Mouse (Mus musculus) bone marrow, adult 2 months (tissue): ENCODE measurements around the gene Gnai3. TPM values are rescaled to one million over a fixed set of nuclear protein-coding genes. Genes with fewer than 3 reads are reported as not detected.

Source experiments
- H3K27ac ChIP-seq: fragments of 200-500 bp; 2 replicates; pipeline ENCODE4 v1.5.1; 2012; ENCODE audit warnings: low read depth, mild to moderate bottlenecking, control low read depth, inconsistent platforms, low read length; ENCODE audit not compliant: control insufficient read depth, poor library complexity, insufficient read depth
- H3K4me1 ChIP-seq: fragments of 200-500 bp; 2 replicates; pipeline ENCODE4 v1.6.1; 2011; ENCODE audit warnings: low read length; ENCODE audit not compliant: control insufficient read depth, insufficient read depth
- H3K4me3 ChIP-seq: fragments of 200-500 bp; replicated peaks from 2 replicates; pipeline ENCODE3; 2011; ENCODE audit warnings: mild to moderate bottlenecking, low read depth, low read length, control low read depth; ENCODE audit not compliant: control insufficient read depth
- CTCF ChIP-seq: fragments of 200-500 bp; IDR thresholded peaks from 2 replicates; pipeline ENCODE4 v1.5.1; 2011; ENCODE audit warnings: low read length, control low read depth; ENCODE audit not compliant: control insufficient read depth, insufficient read depth
- POLR2A ChIP-seq: fragments of 200-500 bp; IDR thresholded peaks from 2 replicates; pipeline ENCODE4 v1.6.1; 2011; ENCODE audit warnings: low read depth, mild to moderate bottlenecking, control low read depth, low read length, borderline replicate concordance; ENCODE audit not compliant: control insufficient read depth
- WGBS: fragments of 180-500 bp; shearing (Covaris S2); methylation state at CpG from one replicate; pipeline ENCODE4 v1.1.7; 2018; 5-methylcytosine and 5-hydroxymethylcytosine counted together
- polyA plus RNA-seq: library from polyadenylated mRNA; stranded (reverse); fragments of >200 nt; gene quantifications from 2 replicates; pipeline ENCODE4 v1.2.4, GENCODE M21; 2011; ENCODE audit warnings: low replicate concordance; ENCODE audit not compliant: missing spikeins, insufficient read depth, insufficient read length

Gnai3 gene
- polyA plus RNA-seq, 1 experiment: 27.5 TPM

DNA sequence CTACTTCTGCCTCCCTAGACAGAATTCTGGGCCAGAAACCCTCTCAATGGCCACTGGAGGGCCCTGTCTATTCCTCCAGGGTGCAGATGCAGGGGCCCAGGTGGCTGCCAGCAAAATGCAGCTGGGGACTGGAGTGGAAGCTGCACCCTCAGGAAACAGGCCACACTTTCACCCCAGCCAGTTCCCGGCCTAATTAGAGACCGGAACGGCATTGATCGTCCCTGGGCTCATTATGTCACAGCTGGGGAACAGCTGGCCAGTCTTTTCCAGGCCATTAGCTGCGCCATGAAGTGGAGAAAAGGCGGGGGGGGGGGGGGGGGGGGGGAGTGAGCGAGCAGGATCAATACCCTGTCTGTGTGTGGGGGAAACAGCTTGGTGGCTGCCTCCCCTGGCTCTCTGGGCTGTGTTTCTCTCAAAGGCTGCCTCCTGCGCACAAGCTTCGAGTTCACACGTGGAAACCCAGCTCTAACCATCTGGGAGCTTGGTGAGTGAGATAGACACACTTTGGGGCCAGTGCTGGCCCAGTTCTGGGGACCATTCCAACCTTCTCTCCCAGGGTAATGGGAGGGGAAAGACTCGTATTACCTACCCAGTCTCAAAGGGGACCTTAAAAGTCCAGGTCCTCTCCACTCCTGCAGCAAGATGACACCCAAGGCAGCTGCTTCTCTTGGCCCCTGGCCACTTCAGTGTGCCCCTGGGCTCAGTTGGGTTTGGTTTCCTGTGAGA, 20.7 kb upstream of the Gnai3 start:
- WGBS: 43% methylated on average over 11 of the region's 11 CpGs
- H3K4me1 ChIP-seq: no peaks in the 10 kb centered on the region
- peak overlapping the region; percentile 57 for H3K27ac ChIP-seq
- no peak overlapping the region for H3K4me3 ChIP-seq
- TF ChIP-seq CTCF: 0 out of 2 replicates have a peak, but pooled peaks have one; percentile 15
- no peak for TF ChIP-seq POLR2A

DNA sequence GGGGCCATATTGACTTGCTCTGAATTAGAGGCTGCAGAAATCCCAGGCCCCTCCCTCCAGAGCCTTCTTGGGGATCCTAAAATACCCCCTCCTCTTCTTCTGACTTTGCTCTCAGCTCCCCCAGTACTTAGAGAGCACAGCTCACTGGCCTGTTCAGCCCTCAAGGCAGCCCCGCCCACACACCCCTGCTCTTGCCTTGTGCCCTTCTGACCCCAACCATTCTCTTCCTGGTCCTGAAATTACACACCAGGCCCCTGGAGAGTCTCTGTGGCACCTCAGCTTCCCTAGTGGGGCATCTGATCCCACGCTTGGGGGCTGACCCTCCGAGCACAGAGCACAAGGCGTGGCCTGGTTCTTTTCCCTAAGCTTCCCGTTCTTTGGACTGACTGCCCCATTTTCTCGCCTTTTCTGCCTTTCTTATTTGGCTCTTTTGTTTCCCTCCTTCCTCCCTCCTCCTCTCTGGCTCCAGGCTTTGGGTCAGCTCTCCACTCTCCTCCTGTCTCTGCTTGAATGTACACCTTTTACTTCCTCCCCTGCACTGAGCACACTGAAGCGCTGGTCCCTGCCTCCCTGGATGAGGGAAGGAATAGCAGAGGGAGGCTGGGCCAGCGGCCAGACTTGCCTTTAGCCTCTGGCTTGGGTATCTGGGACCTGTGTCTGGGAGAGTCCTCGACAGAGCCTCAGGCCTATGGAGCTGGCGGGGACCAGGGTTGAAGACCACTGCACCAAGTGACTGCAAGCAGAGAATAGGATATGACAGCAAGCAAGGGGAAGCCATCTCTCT, 19.8 kb upstream of the Gnai3 start:
- Histone ChIP-seq H3K4me1 (no peaks in the 10 kb centered on the region), H3K4me3 (no peak overlapping the region), H3K27ac (no peak overlapping the region)
- 70% methylated on average over 10 of the region's 10 CpGs for WGBS
- TF ChIP-seq POLR2A (no peak), CTCF (no peak)

DNA sequence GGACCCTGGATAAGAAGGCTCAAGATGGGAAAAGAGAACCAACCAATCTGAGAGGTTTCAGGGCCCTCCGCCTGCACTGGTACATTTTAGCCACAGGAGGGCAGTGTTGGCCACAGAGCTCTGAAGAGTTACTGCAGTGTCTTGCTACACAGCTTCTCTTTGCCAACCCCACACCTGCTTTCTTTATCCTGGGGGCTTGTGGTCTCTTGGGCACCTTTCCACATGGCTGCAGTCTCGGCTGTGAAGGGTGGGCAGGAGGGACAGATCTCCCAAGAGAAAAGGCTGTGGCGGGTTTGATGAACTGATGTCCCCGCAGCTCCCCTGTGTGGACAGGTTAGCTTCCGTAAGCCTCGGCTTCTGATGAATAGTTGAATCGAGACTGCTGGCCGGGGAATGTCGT, 18.9 kb upstream of the Gnai3 start:
- no peak overlapping the region for H3K4me3 ChIP-seq
- 23% methylated on average over 9 of the region's 9 CpGs for WGBS

DNA sequence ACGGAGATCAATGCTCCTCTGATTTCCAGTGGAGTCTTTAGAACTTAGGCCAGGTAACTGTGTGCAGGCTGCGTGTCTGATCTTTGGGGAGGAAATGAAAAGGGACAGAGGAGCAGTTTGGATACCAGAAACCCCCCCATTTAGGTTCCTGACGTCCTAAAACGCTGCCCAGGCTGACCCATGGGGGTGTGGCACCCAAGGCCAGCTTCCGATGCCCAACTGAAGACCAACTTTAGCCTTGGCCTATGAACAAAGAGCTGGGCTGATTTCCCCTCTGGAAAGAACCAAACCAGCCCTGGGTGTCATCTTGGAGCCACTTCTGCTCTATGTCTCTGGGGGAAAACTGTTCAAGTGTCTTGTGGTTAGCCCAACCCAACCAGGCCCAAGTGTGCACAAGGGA, 18.1 kb upstream of the Gnai3 start:
- H3K4me3 ChIP-seq: no peak overlapping the region
- no peaks in the 10 kb centered on the region for H3K4me1 ChIP-seq
- TF ChIP-seq POLR2A (no peak), CTCF (no peak)
- WGBS: 62% methylated on average over 5 of the region's 5 CpGs
- H3K27ac ChIP-seq: no peak overlapping the region

More for the DNA sequence above, 18.9 kb upstream of the Gnai3 start:
- peak; percentile 97 for TF ChIP-seq CTCF
- TF ChIP-seq POLR2A: no peak
- no peaks in the 10 kb centered on the region for H3K4me1 ChIP-seq
- H3K27ac ChIP-seq: no peak overlapping the region

DNA sequence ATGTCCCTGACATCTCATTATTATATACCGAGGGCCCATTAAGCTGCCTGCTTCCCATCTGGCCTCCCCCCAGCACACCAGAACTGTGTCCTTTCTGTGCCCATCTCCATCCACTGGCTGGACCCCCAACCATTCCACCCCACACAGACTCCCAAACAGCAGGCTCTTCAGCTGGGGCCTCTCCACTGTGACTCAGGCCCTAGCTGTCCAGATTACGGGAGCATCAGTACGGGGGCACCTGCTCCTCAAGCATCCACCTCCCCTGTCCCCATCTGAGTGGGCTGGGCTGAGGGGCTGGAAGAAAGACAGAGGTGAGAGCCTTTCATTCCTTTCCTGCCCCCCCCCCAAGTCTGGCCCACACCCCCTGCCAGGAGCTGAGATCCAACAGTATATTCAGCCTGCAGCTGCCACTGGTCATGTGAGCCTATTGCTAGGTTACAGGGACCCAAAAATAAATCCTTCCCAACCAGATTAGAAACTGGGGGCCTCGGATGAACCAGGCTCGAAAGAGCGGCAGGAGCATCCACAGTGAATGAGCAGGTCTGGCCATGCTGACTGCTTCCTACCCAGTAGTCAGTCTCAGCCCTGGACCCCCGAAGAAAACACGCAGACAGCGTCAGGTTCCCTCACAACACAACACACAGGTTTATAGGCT, 12.6 kb upstream of the Gnai3 start:
- TF ChIP-seq POLR2A: no peak
- TF ChIP-seq CTCF: no peak
- Histone ChIP-seq H3K4me3 (no peak overlapping the region), H3K27ac (no peak overlapping the region), H3K4me1 (no peaks in the 10 kb centered on the region)
- WGBS: 87% methylated on average over 9 of the region's 9 CpGs

DNA sequence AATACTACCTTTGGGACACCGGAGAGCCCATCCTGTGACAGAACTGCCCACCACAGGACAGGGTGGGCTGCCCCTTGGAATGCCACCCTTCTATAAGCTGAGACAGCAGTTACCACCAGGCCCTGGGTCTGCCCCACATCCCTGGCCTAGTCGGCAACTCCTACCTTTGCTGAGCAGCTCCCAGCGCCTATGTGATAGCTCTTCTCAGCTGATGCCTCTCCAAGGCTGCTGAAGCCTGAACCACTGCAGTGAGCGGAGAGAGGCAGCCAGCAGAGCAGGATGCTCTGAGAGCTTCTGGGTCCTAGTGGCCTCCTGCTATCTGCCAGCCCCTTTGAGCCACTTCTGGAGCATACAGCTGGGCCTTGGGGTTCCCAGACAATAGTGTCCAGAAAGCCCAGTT, 8.7 kb upstream of the Gnai3 start, which contains the start of gene Gpr61:
TSS of gene Gpr61 (minus strand) at position 227 of the 400 bp plus-strand sequence.
- 73% methylated on average over 4 of the region's 4 CpGs for WGBS

DNA sequence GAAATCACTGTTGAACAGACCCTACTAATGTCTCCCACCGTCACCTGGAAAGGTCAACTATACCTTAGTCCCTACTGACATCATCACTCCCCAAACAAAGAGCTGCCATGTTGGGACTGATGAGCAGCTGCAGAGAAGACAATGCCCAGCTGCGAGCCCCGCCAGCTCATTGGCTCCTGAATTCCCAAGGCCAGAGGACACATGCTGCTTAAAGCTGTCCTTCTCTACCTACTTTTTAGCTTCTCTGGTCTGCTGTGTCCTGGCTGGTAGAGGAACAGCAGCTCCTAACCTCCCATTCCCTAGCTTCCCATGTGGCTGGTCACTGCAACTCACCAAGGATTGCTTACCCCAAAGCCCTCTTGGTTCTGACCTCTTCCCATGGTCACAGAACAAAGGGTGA, 6.3 kb upstream of the Gnai3 start:
- no peak overlapping the region for H3K4me3 ChIP-seq
- 89% methylated on average over 3 of the region's 3 CpGs for WGBS
- H3K27ac ChIP-seq: no peak overlapping the region
- H3K4me1 ChIP-seq: peaks cover 2% of the 10 kb centered on the region
- TF ChIP-seq POLR2A (no peak), CTCF (no peak)

More for the DNA sequence above, 8.7 kb upstream of the Gnai3 start, which contains the start of gene Gpr61:
- no peak within 1 kb of the TSS for H3K27ac ChIP-seq
- H3K4me3 ChIP-seq: no peak within 1 kb of the TSS
- peaks cover 2% of the 10 kb centered on the region for H3K4me1 ChIP-seq
- TF ChIP-seq POLR2A (no peak), CTCF (no peak)
